Mouse (Mus musculus) spleen, embryonic (tissue): Measurements from ENCODE around the gene Pde9a.

Experiments used
- CTCF ChIA-PET: fragments of 350-600 bp; sonication (Branson Sonifier 250); formaldehyde crosslinking; loops from one replicate; lab custom pipeline; 2022; lab: Charles Lee

Pde9a gene

GRCm38 (mm10) chr17:31425827-31426698 is 40.1 kb downstream of the Pde9a start:
- CTCF ChIA-PET, result no interaction called here

GRCm38 (mm10) chr17:31429402-31429801 is 43.4 kb downstream of the Pde9a start:
- CTCF ChIA-PET, result no interaction called here

GRCm38 (mm10) chr17:31432878-31433281 is 46.9 kb downstream of the Pde9a start:
- CTCF ChIA-PET, result no interaction called here

GRCm38 (mm10) chr17:31433401-31433928 is 47.5 kb downstream of the Pde9a start:
- CTCF ChIA-PET, result interaction anchor here (0.6 kb wide), 1 partner anchor 37 kb away, joined by 6 read pairs; no protein-coding TSS in a partner anchor

- CTCF ChIA-PET, result interaction anchor here (0.6 kb wide), 1 partner anchor 38 kb away, joined by 6 read pairs; no protein-coding TSS in a partner anchor
Measured at GRCm38 (mm10) chr17:31433978-31434797, 48.2 kb downstream of the Pde9a start.

GRCm38 (mm10) chr17:31434825-31435325 is 48.9 kb downstream of the Pde9a start:
- CTCF ChIA-PET, result no interaction called here

GRCm38 (mm10) chr17:31435934-31436813 is 50.2 kb downstream of the Pde9a start:
- CTCF ChIA-PET, result no interaction called here

GRCm38 (mm10) chr17:31436814-31437406 is 50.9 kb downstream of the Pde9a start:
- CTCF ChIA-PET, result no interaction called here

- CTCF ChIA-PET, result no interaction called here
Measured at GRCm38 (mm10) chr17:31437482-31437881, 51.5 kb downstream of the Pde9a start.

GRCm38 (mm10) chr17:31439978-31440377 is 54.0 kb downstream of the Pde9a start:
- CTCF ChIA-PET, result no interaction called here

GRCm38 (mm10) chr17:31442513-31442912 is 56.5 kb downstream of the Pde9a start:
- CTCF ChIA-PET, result no interaction called here

GRCm38 (mm10) chr17:31444251-31444650 is 58.2 kb downstream of the Pde9a start:
- CTCF ChIA-PET, result no interaction called here

GRCm38 (mm10) chr17:31445061-31445731 is 59.2 kb downstream of the Pde9a start:
- CTCF ChIA-PET, result interaction anchor here (0.7 kb wide), 1 partner anchor 587 kb away, joined by 7 read pairs; no protein-coding TSS in a partner anchor

- CTCF ChIA-PET, result interaction anchor here (1.1 kb wide), 1 partner anchor 45 kb away, joined by 4 read pairs; no protein-coding TSS in a partner anchor
Measured at GRCm38 (mm10) chr17:31447766-31448165, 61.8 kb downstream of the Pde9a start.

- CTCF ChIA-PET, result no interaction called here
Measured at GRCm38 (mm10) chr17:31448519-31448918, 62.5 kb downstream of the Pde9a start.

- CTCF ChIA-PET, result no interaction called here
Measured at GRCm38 (mm10) chr17:31450206-31450605, 64.2 kb downstream of the Pde9a start.

GRCm38 (mm10) chr17:31451179-31451708 is 65.2 kb downstream of the Pde9a start:
- CTCF ChIA-PET, result no interaction called here

GRCm38 (mm10) chr17:31452816-31453215 is 66.8 kb downstream of the Pde9a start:
- CTCF ChIA-PET, result no interaction called here

GRCm38 (mm10) chr17:31453476-31453875 is 67.5 kb downstream of the Pde9a start:
- CTCF ChIA-PET, result no interaction called here
